Mouse (Mus musculus) CD8-positive naive resting alpha-beta T cell, adult 2 months (primary cell): ENCODE results near the gene Gpr101.

Experiments used
- DNase-seq, 2 experiments: peaks; one replicate each; pipeline ENCODE4 v3.0.0; 2022; ENCODE audit warnings: low read depth in 2 of 2, low spot score in 2 of 2

Gene Gpr101

GRCm38 (mm10) chrX:57503634-57504033, at the start of gene Gpr101:
Gpr101 (minus strand) TSS chrX:57503757.
- no peak for DNase-seq

GRCm38 (mm10) chrX:57521117-57522095, 17.8 kb upstream of the Gpr101 start:
- no peak for DNase-seq

- DNase-seq: no peak
These were observed 2.7 kb upstream of the Gpr101 start for GRCm38 (mm10) chrX:57506247-57506646.
